Mouse (Mus musculus) heart, embryonic 13.5 days (tissue): ENCODE results near the gene Sycp2. TPM values are rescaled to one million over a fixed set of nuclear protein-coding genes. Genes with fewer than 3 reads are reported as not detected.

Source experiments
- ATAC-seq: fragments of 200-750 bp; cut with Nextera tagmentation; 2 replicates; pipeline ENCODE4 v1.8.0; 2017; ENCODE audit warnings: moderate TSS enrichment; ENCODE audit not compliant: insufficient number of reproducible peaks, low FRiP score, low TSS enrichment; ENCODE audit errors: extremely low read depth
- H3K27ac ChIP-seq: fragments of 300-500 bp; sonication (generic); replicated peaks from 2 replicates; pipeline ENCODE4 v1.5.1; 2015; ENCODE audit warnings: moderate library complexity, mild to moderate bottlenecking, inconsistent platforms
- H3K27me3 ChIP-seq: fragments of 300-500 bp; sonication (generic); replicated peaks from 2 replicates; pipeline ENCODE4 v1.6.1; 2015; ENCODE audit warnings: mild to moderate bottlenecking, inconsistent platforms
- H3K36me3 ChIP-seq: fragments of 300-500 bp; sonication (generic); 2 replicates; pipeline ENCODE4 v1.6.1; 2015; ENCODE audit warnings: mild to moderate bottlenecking, inconsistent platforms
- H3K4me1 ChIP-seq: fragments of 300-500 bp; sonication (generic); 2 replicates; pipeline ENCODE4 v1.6.1; 2015; ENCODE audit warnings: inconsistent platforms
- H3K4me2 ChIP-seq: fragments of 300-500 bp; sonication (generic); 2 replicates; pipeline ENCODE4 v1.6.1; 2015; ENCODE audit warnings: inconsistent platforms, mild to moderate bottlenecking, moderate library complexity
- H3K4me3 ChIP-seq: fragments of 300-500 bp; sonication (generic); 2 replicates; pipeline ENCODE4 v1.5.1; 2015; ENCODE audit warnings: moderate library complexity, mild to moderate bottlenecking, inconsistent platforms
- H3K9ac ChIP-seq: fragments of 300-500 bp; sonication (generic); 2 replicates; pipeline ENCODE4 v1.6.1; 2015; ENCODE audit warnings: inconsistent platforms, mild to moderate bottlenecking, moderate library complexity
- H3K9me3 ChIP-seq: fragments of 300-500 bp; sonication (generic); 2 replicates; pipeline ENCODE4 v1.6.1; 2016; ENCODE audit warnings: inconsistent platforms
- WGBS: fragments of 180-500 bp; shearing (Covaris S2); methylation state at CpG from one replicate; pipeline ENCODE4 v1.1.7; 2015; ENCODE audit warnings: mixed read lengths; 5-methylcytosine and 5-hydroxymethylcytosine counted together
- polyA plus RNA-seq: library from polyadenylated mRNA; unstranded; fragments of >200 nt; fragmentation: Nextera tagmentation; extraction: Ambion mirVana; gene quantifications from 2 replicates; pipeline ENCODE4 v1.2.1, GENCODE M21; 2015

The Sycp2 gene
- polyA plus RNA-seq, 1 experiment from 2014 or later, result 0.08 TPM

GRCm38 (mm10) chr2:178428183-178428582, 20.7 kb upstream of the Sycp2 start:
- H3K36me3 ChIP-seq, result peaks cover 7% of the 10 kb centered on the region
- WGBS, result 60% methylated on average over 9 of the region's 9 CpGs
- ATAC-seq, result no peak
- peaks cover 5% of the 10 kb centered on the region; the same call in 1 of the 2 replicates for H3K27me3 ChIP-seq
- H3K9me3 ChIP-seq, result no peaks in the 10 kb centered on the region
- no peak overlapping the region for H3K27ac ChIP-seq
- H3K4me2 ChIP-seq, result no peak overlapping the region
- no peak overlapping the region for H3K9ac ChIP-seq
- peaks cover 10% of the 10 kb centered on the region for H3K4me1 ChIP-seq
- H3K4me3 ChIP-seq, result no peak overlapping the region

- H3K9me3 ChIP-seq, result no peaks in the 10 kb centered on the region
- WGBS, result 75% methylated on average over 5 of the region's 5 CpGs
- H3K4me3 ChIP-seq, result no peak overlapping the region
Measured at GRCm38 (mm10) chr2:178427181-178427580, 19.7 kb upstream of the Sycp2 start.

GRCm38 (mm10) chr2:178426229-178426628, 18.7 kb upstream of the Sycp2 start:
- peaks cover 5% of the 10 kb centered on the region; the same call in 1 of the 2 replicates for H3K27me3 ChIP-seq
- no peak overlapping the region for H3K27ac ChIP-seq
- peaks cover 10% of the 10 kb centered on the region for H3K36me3 ChIP-seq
- no peak overlapping the region for H3K4me2 ChIP-seq
- H3K9ac ChIP-seq, result no peak overlapping the region
- ATAC-seq, result no peak
- no peaks in the 10 kb centered on the region for H3K9me3 ChIP-seq
- peaks cover 23% of the 10 kb centered on the region for H3K4me1 ChIP-seq
- whole genome bisulfite sequencing, result 30% methylated on average over 4 of the region's 4 CpGs
- H3K4me3 ChIP-seq, result no peak overlapping the region

More at GRCm38 (mm10) chr2:178427181-178427580, 19.7 kb upstream of the Sycp2 start:
- no peak overlapping the region for H3K27ac ChIP-seq
- ATAC-seq, result no peak
- peaks cover 20% of the 10 kb centered on the region for H3K4me1 ChIP-seq
- H3K36me3 ChIP-seq, result peaks cover 10% of the 10 kb centered on the region
- peaks cover 5% of the 10 kb centered on the region; the same call in 1 of the 2 replicates for H3K27me3 ChIP-seq
- no peak overlapping the region for H3K9ac ChIP-seq
- H3K4me2 ChIP-seq, result no peak overlapping the region

- ATAC-seq, result no peak
- Histone ChIP-seq H3K9ac (no peak overlapping the region), H3K36me3 (peaks cover 32% of the 10 kb centered on the region), H3K27ac (peak overlapping the region; percentile 87; the same call in 1 of the 2 replicates), H3K9me3 (peaks cover 2% of the 10 kb centered on the region), H3K4me3 (no peak overlapping the region), H3K27me3 (peaks cover 3% of the 10 kb centered on the region; the same call in 1 of the 2 replicates), H3K4me1 (peaks cover 35% of the 10 kb centered on the region), H3K4me2 (no peak overlapping the region)
- WGBS, result 46% methylated on average over 5 of the region's 5 CpGs
Measured at GRCm38 (mm10) chr2:178423223-178423622, 15.7 kb upstream of the Sycp2 start.

- peak overlapping the region; percentile 58; the same call in 1 of the 2 replicates for H3K9ac ChIP-seq
- ATAC-seq, result peak; percentile 39; the same call in 1 of the 2 replicates
- peak overlapping the region; percentile 87 for H3K27ac ChIP-seq
Measured at GRCm38 (mm10) chr2:178422186-178422585, 14.7 kb upstream of the Sycp2 start.

GRCm38 (mm10) chr2:178421603-178422002, 14.1 kb upstream of the Sycp2 start:
- 18% methylated on average over 6 of the region's 6 CpGs for WGBS
- Histone ChIP-seq H3K9ac (peak overlapping the region; percentile 62; the same call in 1 of the 2 replicates), H3K4me2 (peak overlapping the region; percentile 44)

More at GRCm38 (mm10) chr2:178422186-178422585, 14.7 kb upstream of the Sycp2 start:
- peaks cover 7% of the 10 kb centered on the region for H3K9me3 ChIP-seq
- peaks cover 40% of the 10 kb centered on the region for H3K36me3 ChIP-seq
- peak overlapping the region; percentile 44 for H3K4me2 ChIP-seq
- no peaks in the 10 kb centered on the region for H3K27me3 ChIP-seq
- peaks cover 39% of the 10 kb centered on the region for H3K4me1 ChIP-seq
- WGBS, result 16% methylated on average over 2 of the region's 3 CpGs
- no peak overlapping the region for H3K4me3 ChIP-seq

GRCm38 (mm10) chr2:178420576-178420975, 13.1 kb upstream of the Sycp2 start:
- Histone ChIP-seq H3K27me3 (no peaks in the 10 kb centered on the region), H3K4me2 (no peak overlapping the region), H3K4me1 (peaks cover 55% of the 10 kb centered on the region), H3K36me3 (peaks cover 40% of the 10 kb centered on the region), H3K9me3 (peaks cover 7% of the 10 kb centered on the region), H3K4me3 (no peak overlapping the region), H3K27ac (peak overlapping the region; percentile 87; the same call in 1 of the 2 replicates), H3K9ac (no peak overlapping the region)
- WGBS, result 51% methylated on average over 9 of the region's 9 CpGs
- no peak for ATAC-seq

More at GRCm38 (mm10) chr2:178421603-178422002, 14.1 kb upstream of the Sycp2 start:
- Histone ChIP-seq H3K27ac (peak overlapping the region; percentile 87), H3K4me3 (no peak overlapping the region), H3K4me1 (peaks cover 45% of the 10 kb centered on the region), H3K9me3 (peaks cover 7% of the 10 kb centered on the region), H3K27me3 (no peaks in the 10 kb centered on the region), H3K36me3 (peaks cover 40% of the 10 kb centered on the region)
- ATAC-seq, result no peak

- Histone ChIP-seq H3K9me3 (peaks cover 7% of the 10 kb centered on the region), H3K36me3 (peaks cover 30% of the 10 kb centered on the region), H3K27ac (no peak overlapping the region), H3K4me3 (no peak overlapping the region), H3K9ac (no peak overlapping the region), H3K27me3 (no peaks in the 10 kb centered on the region; the same call in 1 of the 2 replicates), H3K4me2 (0 out of 2 replicates have a peak overlapping the region, but pooled peaks have one; percentile 18), H3K4me1 (peaks cover 67% of the 10 kb centered on the region)
- ATAC-seq, result no peak
- WGBS, result 37% methylated on average over 4 of the region's 4 CpGs
Measured at GRCm38 (mm10) chr2:178416970-178417369, 9.5 kb upstream of the Sycp2 start.

GRCm38 (mm10) chr2:178416427-178416826, 8.9 kb upstream of the Sycp2 start:
- Histone ChIP-seq H3K4me3 (no peak overlapping the region), H3K9me3 (peaks cover 7% of the 10 kb centered on the region), H3K9ac (peak overlapping the region; percentile 33; the same call in 1 of the 2 replicates), H3K27me3 (peaks cover 1% of the 10 kb centered on the region; the same call in 1 of the 2 replicates), H3K4me1 (peaks cover 67% of the 10 kb centered on the region), H3K27ac (0 out of 2 replicates have a peak overlapping the region, but pooled peaks have one; percentile 0), H3K36me3 (peaks cover 30% of the 10 kb centered on the region), H3K4me2 (peak overlapping the region; percentile 18)
- no peak for ATAC-seq
- WGBS, result 30% methylated on average over 13 of the region's 13 CpGs

GRCm38 (mm10) chr2:178415150-178415448, 7.6 kb upstream of the Sycp2 start:
- Histone ChIP-seq H3K4me2 (peak overlapping the region; percentile 97), H3K4me1 (peaks cover 67% of the 10 kb centered on the region), H3K36me3 (peaks cover 22% of the 10 kb centered on the region), H3K4me3 (peak overlapping the region; percentile 62), H3K9me3 (peaks cover 7% of the 10 kb centered on the region), H3K27me3 (peaks cover 14% of the 10 kb centered on the region; the same call in 1 of the 2 replicates), H3K27ac (peak overlapping the region; percentile 94), H3K9ac (peak overlapping the region; percentile 86; the same call in 1 of the 2 replicates)
- ATAC-seq, result no peak
- WGBS, result 27% methylated on average over 3 of the region's 3 CpGs

- Histone ChIP-seq H3K27me3 (peaks cover 14% of the 10 kb centered on the region; the same call in 1 of the 2 replicates), H3K4me3 (peak within 1 kb of the TSS; percentile 62), H3K9ac (peak within 1 kb of the TSS; percentile 86), H3K4me1 (peaks cover 72% of the 10 kb centered on the region), H3K36me3 (peaks cover 20% of the 10 kb centered on the region), H3K4me2 (peak within 1 kb of the TSS; percentile 97), H3K27ac (peak within 1 kb of the TSS; percentile 94), H3K9me3 (peaks cover 7% of the 10 kb centered on the region)
- peak; percentile 49 for ATAC-seq
- under 1% methylated on average over 68 of the region's 74 CpGs for WGBS
Measured at GRCm38 (mm10) chr2:178414261-178415149, 7.0 kb upstream of the Sycp2 start, which contains the start of the genes Ppp1r3d and Fam217b. Gene Ppp1r3d, minus strand, starts transcription at chr2:178414472. Gene Fam217b, plus strand, starts transcription at chr2:178414524.
